Mouse (Mus musculus): ENCODE measurements around the gene B3glct.

The B3glct gene

GRCm38 (mm10) chr5:149661428-149661827 is 16.6 kb upstream of the B3glct start:
- in situ Hi-C loops (cut with MboI, MseI), result no loop called here

DNA sequence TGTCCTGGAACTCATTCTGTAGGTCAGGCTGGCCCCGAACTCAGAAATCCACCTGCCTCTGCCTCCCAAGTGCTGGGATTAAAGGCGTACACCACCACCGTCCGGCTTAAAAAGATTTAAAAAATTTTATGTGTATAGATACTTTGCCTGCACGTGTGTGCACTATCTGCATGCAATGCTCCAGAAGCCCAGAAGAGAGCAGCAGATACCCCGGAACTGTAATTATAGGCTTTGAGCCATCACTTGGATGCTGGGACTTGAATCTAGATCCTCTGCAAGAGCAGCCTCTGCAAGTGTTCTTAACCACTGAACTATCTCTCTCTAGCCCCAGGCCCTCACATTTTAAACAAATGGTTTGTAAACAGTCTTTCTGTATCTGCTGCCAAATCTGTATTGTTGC is 15.1 kb upstream of the B3glct start:
- in situ Hi-C loops (cut with MboI, MseI), result no loop called here

DNA sequence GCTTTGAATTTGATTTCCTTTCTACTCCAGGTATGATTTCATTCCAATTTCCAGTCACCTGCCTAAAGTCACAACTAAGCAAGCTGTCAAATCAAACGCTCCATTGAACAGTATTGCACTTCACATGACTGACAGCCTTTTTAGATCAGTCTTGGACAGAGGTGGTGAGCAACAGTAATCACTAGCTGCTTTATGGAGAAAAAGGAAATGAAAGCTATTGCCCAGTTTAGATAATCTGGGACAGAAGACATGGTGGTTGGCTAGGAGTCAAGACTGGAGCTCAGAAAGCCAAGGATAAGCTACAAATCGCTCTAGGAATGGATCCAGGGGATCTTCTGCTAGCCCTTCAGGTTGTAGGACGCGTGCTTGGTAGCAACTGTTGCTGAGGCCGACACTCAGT is 14.6 kb upstream of the B3glct start:
- in situ Hi-C loops (cut with MboI, MseI), result no loop called here

GRCm38 (mm10) chr5:149677196-149677595 is 834 bp upstream of the B3glct start:
- in situ Hi-C loops (cut with MboI, MseI), result loop anchor here (5.0 to 10.0 kb wide), 2 partner anchors 35 to 1812 kb away; partner anchors contain the start of gene Pomp (in 1 of the 2)

DNA sequence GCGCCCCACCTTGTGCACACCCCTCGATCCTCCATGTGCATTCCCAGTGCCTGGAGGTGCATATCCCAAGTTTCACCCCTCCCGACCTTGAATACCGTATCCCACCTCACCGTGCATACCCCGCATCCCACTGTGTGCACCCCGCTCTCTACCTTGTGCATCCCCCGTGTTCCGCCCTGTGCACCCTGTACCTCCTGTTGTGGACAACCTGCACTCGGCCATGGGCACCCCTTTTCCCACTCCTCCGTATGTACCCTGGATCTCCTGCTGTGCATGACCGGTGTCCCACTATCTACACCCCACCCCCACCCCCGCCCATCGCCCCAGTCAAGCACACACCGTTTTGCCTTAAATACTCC is 939 bp downstream of the B3glct start:
- in situ Hi-C loops (cut with MboI, MseI), result loop anchor here (5.0 to 10.0 kb wide), 2 partner anchors 37 to 1814 kb away; partner anchors contain the start of gene Pomp (in 1 of the 2)

DNA sequence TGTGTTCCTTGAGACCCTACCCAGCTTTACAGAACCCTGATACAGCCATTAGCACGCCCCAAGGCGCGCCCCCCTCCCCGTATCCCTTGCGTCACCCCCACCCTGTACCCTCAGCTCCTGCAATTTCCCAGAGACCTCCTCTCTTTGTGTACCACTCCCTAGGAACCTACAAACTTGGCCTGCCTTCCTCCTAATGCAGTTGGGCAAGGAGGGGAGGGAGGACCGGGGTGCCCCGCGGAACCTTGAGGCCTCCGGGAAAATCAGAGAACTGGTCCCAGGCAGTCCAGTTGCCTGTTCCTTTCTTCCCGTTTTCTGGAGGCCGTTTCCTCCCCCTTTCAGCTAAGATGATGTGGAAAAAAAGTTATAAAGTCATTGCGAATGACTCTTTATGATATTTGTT is 1.3 kb downstream of the B3glct start:
- in situ Hi-C loops (cut with MboI, MseI), result loop anchor here (5.0 to 10.0 kb wide), 2 partner anchors 37 to 1815 kb away; partner anchors contain the start of gene Pomp (in 1 of the 2)

GRCm38 (mm10) chr5:149679886-149680285 is 1.9 kb downstream of the B3glct start:
- in situ Hi-C loops (cut with MboI, MseI), result loop anchor here (5.0 to 10.0 kb wide), 3 partner anchors 38 to 1815 kb away; partner anchors contain the start of gene Pomp (in 1 of the 2)

- in situ Hi-C loops (cut with MboI, MseI), result loop anchor here in 1 of 2 experiments (10.0 kb wide), 1 partner anchor 1796 kb away; no protein-coding TSS in a partner anchor
These were observed 2.9 kb downstream of the B3glct start for GRCm38 (mm10) chr5:149680946-149681345.

GRCm38 (mm10) chr5:149689860-149690259 is 11.8 kb downstream of the B3glct start:
- in situ Hi-C loops (cut with MboI, MseI), result loop anchor here in 1 of 2 experiments (10.0 kb wide), 1 partner anchor 1805 kb away; no protein-coding TSS in a partner anchor

GRCm38 (mm10) chr5:149692548-149692947 is 14.5 kb downstream of the B3glct start:
- in situ Hi-C loops (cut with MboI, MseI), result no loop called here

DNA sequence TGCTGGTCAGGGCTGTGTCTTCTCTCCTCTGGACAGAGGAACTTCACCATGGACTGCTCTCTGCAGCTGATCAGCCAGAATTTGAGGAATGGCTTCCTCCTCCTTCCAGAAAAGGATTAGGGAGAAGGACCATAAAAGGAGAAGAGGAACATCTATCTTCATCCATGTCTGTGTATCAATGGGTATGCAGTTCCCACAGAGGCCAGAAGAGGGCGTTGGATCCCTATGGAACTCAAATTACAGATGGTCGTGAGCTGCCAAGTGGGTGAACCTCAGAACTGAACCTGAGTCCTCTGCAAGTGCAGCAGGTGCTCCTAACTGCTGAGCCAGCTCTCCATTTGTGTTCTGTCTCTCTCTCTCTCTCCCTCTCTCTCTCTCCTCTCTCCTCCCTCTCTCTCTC is 15.2 kb downstream of the B3glct start:
- in situ Hi-C loops (cut with MboI, MseI), result no loop called here

DNA sequence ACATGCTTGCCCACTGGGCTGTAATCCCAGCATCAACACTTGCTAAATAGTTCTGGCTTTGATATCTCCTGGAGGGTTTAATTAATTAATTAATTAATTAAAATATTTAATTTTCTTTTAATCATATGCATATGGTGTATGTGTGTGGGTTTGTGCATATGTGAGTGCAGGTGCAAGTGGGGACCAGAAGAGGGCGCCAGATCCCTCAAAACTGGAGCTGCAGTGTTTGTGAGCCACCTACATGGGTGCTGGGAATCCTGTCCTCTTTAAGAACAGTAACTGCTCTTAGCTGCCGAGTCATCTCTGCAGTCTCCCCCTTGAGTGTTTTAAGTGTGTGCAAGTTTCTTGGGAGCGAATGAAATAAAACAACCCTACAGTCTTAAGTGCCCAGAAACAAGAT is 15.9 kb downstream of the B3glct start:
- in situ Hi-C loops (cut with MboI, MseI), result no loop called here

DNA sequence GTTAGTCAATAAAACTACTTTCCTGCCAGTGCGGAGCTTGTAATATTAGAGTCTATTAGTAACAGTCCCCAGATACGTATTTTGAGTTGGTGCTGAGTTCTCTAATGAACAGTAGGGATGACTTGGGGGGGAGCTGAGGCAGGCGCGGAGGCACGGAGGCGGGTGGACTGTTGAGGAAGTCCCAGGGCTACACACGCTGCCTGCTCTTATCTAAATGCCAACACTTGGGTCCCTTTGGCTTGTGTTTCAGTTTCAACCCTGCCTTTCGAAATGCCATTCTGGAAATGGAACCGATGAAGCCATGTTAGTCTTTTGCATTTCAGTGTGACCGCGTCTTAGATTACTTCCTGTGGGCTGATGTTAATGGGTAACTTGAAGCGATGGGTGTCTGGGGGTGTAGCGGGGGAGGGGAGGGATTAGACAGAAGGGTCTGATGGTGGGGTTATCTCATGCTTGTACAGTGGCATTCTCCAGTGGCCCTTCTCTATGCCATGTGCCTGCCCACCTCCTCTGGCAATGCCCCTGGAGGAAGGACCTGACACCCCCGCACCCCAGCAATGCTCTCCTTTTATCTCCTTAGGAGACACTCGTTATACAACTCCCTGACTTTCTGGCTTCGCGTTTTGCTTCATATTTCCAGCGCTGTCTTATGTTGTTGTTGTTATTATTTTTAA is 17.2 kb downstream of the B3glct start:
- in situ Hi-C loops (cut with MboI, MseI), result no loop called here

GRCm38 (mm10) chr5:149702770-149703169 is 24.7 kb downstream of the B3glct start:
- in situ Hi-C loops (cut with MboI, MseI), result no loop called here

GRCm38 (mm10) chr5:149711545-149711944 is 33.5 kb downstream of the B3glct start:
- in situ Hi-C loops (cut with MboI, MseI), result loop anchor here in 1 of 2 experiments (5.0 kb wide), 1 partner anchor 311 kb away; no protein-coding TSS in a partner anchor

DNA sequence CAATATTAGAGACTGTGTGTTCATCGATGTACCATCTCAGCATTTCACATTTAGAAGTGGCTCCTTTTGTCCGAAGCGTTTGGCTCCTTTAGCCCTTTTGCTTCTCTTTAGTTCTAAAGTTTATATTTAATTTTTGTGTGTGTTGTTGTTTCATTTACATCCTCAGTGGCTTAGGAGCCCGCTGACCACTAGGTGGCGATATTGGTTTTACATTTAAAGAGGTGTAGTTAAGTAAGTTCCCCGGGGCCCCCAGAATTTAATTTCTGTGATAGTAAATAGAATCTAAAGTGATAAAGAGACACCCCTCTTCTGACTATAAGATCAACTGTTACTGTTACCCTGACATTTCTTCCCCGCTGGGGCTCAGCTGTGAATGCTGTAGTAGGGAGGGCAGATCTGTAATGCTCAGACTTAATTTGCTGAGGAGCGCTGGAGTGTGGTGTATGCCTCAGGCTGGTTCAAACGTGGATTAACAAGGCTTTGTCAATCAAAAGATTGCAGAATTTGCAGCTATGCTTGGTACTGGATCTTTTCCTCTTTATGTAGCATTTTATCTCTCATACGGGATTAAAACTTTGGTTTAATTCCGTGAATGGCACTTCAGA is 35.2 kb downstream of the B3glct start:
- in situ Hi-C loops (cut with MboI, MseI), result loop anchor here in 1 of 2 experiments (5.0 kb wide), 1 partner anchor 309 kb away; no protein-coding TSS in a partner anchor

- in situ Hi-C loops (cut with MboI, MseI), result loop anchor here in 1 of 2 experiments (5.0 kb wide), 1 partner anchor 308 kb away; no protein-coding TSS in a partner anchor
These were observed 35.8 kb downstream of the B3glct start for GRCm38 (mm10) chr5:149713834-149714233.

GRCm38 (mm10) chr5:149715571-149716328 is 37.7 kb downstream of the B3glct start:
- in situ Hi-C loops (cut with MboI, MseI), result no loop called here

- in situ Hi-C loops (cut with MboI, MseI), result no loop called here
These were observed 38.3 kb downstream of the B3glct start for GRCm38 (mm10) chr5:149716329-149716690.

- in situ Hi-C loops (cut with MboI, MseI), result no loop called here
These were observed 53.7 kb downstream of the B3glct start for GRCm38 (mm10) chr5:149731776-149732175.

DNA sequence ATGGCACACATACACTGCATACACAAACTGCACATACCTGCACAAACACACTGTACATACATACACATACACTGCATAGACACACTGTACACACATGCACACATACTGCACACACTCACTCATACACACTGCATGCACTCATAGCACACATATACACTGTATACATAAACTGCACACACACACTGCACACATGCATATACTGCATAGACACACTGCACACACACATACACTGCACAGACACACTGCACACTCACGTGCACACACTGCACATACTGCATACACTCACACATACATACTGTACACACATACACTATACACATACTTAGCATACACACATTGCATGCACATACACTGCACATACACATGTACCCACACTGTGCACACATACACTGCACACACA is 59.2 kb downstream of the B3glct start:
- in situ Hi-C loops (cut with MboI, MseI), result no loop called here

GRCm38 (mm10) chr5:149740145-149740544 is 62.1 kb downstream of the B3glct start:
- in situ Hi-C loops (cut with MboI, MseI), result no loop called here
